Mouse (Mus musculus): ENCODE results near the gene Slc36a1. TPM values are rescaled to one million over a fixed set of nuclear protein-coding genes. Genes with fewer than 3 reads are reported as not detected.

Gene Slc36a1
- polyA plus RNA-seq, 1 experiment, result 96.4 TPM

- TF ChIP-seq CTCF (IDR thresholded peaks at IDR 0.05; ENCODE audit: extremely low read depth, insufficient read length, insufficient replicate concordance, low read depth, low read length) (no peak), POLR2A (IDR thresholded peaks at IDR 0.05; ENCODE audit: low read depth, low read length) (no peak)
- Histone ChIP-seq H3K4me3 (ENCODE audit: low read depth, low read length) (no peak overlapping the region), H3K27ac (ENCODE audit: insufficient read depth, low read depth, low read length) (peak overlapping the region; percentile 71), H3K36me3 (ENCODE audit: control insufficient read depth, insufficient read depth, low read length) (no peaks in the 10 kb centered on the region), H3K27me3 (ENCODE audit: control insufficient read depth, insufficient read depth, low read length) (no peaks in the 10 kb centered on the region), H3K4me1 (ENCODE audit: control insufficient read depth, insufficient read depth, insufficient read length, low read length) (peaks cover 8% of the 10 kb centered on the region; the same call in 1 of the 2 replicates)
- 20% methylated on average over 6 of the region's 6 CpGs for WGBS
These were observed 4.0 kb downstream of the Slc36a1 start for GRCm38 (mm10) chr11:55208001-55208690.

DNA sequence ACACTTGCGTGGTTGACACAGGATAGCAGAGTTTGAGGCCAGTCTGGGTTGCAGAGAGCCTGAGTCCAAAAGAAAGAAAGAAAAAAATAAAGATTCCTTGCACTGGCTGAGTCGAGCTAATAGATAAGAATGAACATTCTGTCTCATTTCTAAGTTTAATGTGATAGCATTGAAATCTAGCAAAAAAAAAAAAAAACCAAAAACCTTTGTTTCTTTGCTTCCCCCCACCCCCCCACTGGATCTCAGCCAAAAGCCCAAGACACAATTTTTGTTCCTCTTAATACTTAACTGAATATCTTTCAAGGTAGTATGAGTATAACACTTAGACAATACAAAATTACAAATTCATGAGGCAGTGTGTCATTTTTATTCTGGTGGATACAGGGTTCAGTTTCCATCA lies 4.9 kb downstream of the Slc36a1 start:
- TF ChIP-seq POLR2A (IDR thresholded peaks at IDR 0.05; ENCODE audit: low read depth, low read length) (no peak), CTCF (IDR thresholded peaks at IDR 0.05; ENCODE audit: extremely low read depth, insufficient read length, insufficient replicate concordance, low read depth, low read length) (no peak)
- Histone ChIP-seq H3K4me1 (ENCODE audit: control insufficient read depth, insufficient read depth, insufficient read length, low read length) (peaks cover 8% of the 10 kb centered on the region; the same call in 1 of the 2 replicates), H3K36me3 (ENCODE audit: control insufficient read depth, insufficient read depth, low read length) (no peaks in the 10 kb centered on the region), H3K4me3 (ENCODE audit: low read depth, low read length) (no peak overlapping the region), H3K27me3 (ENCODE audit: control insufficient read depth, insufficient read depth, low read length) (no peaks in the 10 kb centered on the region), H3K27ac (ENCODE audit: insufficient read depth, low read depth, low read length) (peak overlapping the region; percentile 71; the same call in 1 of the 2 replicates)
- 34% methylated on average over 2 of the region's 2 CpGs for WGBS

GRCm38 (mm10) chr11:55209626-55210353 lies 5.6 kb downstream of the Slc36a1 start:
- Histone ChIP-seq H3K4me3 (ENCODE audit: low read depth, low read length) (no peak overlapping the region), H3K27ac (ENCODE audit: insufficient read depth, low read depth, low read length) (no peak overlapping the region), H3K27me3 (ENCODE audit: control insufficient read depth, insufficient read depth, low read length) (no peaks in the 10 kb centered on the region), H3K36me3 (ENCODE audit: control insufficient read depth, insufficient read depth, low read length) (peaks cover 5% of the 10 kb centered on the region; the same call in 1 of the 2 replicates), H3K4me1 (ENCODE audit: control insufficient read depth, insufficient read depth, insufficient read length, low read length) (peaks cover 8% of the 10 kb centered on the region; the same call in 1 of the 2 replicates)
- 43% methylated on average over 6 of the region's 6 CpGs for WGBS
- TF ChIP-seq POLR2A (IDR thresholded peaks at IDR 0.05; ENCODE audit: low read depth, low read length), result no peak
- no peak for TF ChIP-seq CTCF (IDR thresholded peaks at IDR 0.05; ENCODE audit: extremely low read depth, insufficient read length, insufficient replicate concordance, low read depth, low read length)

- 38% methylated on average over 4 of the region's 4 CpGs for WGBS
- Histone ChIP-seq H3K36me3 (ENCODE audit: control insufficient read depth, insufficient read depth, low read length) (peaks cover 24% of the 10 kb centered on the region), H3K4me3 (ENCODE audit: low read depth, low read length) (peak overlapping the region; percentile 57), H3K27ac (ENCODE audit: insufficient read depth, low read depth, low read length) (peak overlapping the region; percentile 84), H3K27me3 (ENCODE audit: control insufficient read depth, insufficient read depth, low read length) (no peaks in the 10 kb centered on the region), H3K4me1 (ENCODE audit: control insufficient read depth, insufficient read depth, insufficient read length, low read length) (peaks cover 12% of the 10 kb centered on the region; the same call in 1 of the 2 replicates)
- peak; percentile 54; the same call in 1 of the 2 replicates for TF ChIP-seq POLR2A (IDR thresholded peaks at IDR 0.05; ENCODE audit: low read depth, low read length)
- TF ChIP-seq CTCF (IDR thresholded peaks at IDR 0.05; ENCODE audit: extremely low read depth, insufficient read length, insufficient replicate concordance, low read depth, low read length), result no peak
These were observed 9.4 kb downstream of the Slc36a1 start for GRCm38 (mm10) chr11:55213518-55213917.

- no peak for TF ChIP-seq POLR2A (IDR thresholded peaks at IDR 0.05; ENCODE audit: low read depth, low read length)
- no peak for TF ChIP-seq CTCF (IDR thresholded peaks at IDR 0.05; ENCODE audit: extremely low read depth, insufficient read length, insufficient replicate concordance, low read depth, low read length)
- Histone ChIP-seq H3K4me3 (ENCODE audit: low read depth, low read length) (peak overlapping the region; percentile 57), H3K4me1 (ENCODE audit: control insufficient read depth, insufficient read depth, insufficient read length, low read length) (peaks cover 17% of the 10 kb centered on the region; the same call in 1 of the 2 replicates), H3K27ac (ENCODE audit: insufficient read depth, low read depth, low read length) (peak overlapping the region; percentile 84), H3K36me3 (ENCODE audit: control insufficient read depth, insufficient read depth, low read length) (peaks cover 30% of the 10 kb centered on the region), H3K27me3 (ENCODE audit: control insufficient read depth, insufficient read depth, low read length) (no peaks in the 10 kb centered on the region)
- 75% methylated on average over 5 of the region's 5 CpGs for WGBS
These were observed 10.0 kb downstream of the Slc36a1 start for GRCm38 (mm10) chr11:55214161-55214560.

GRCm38 (mm10) chr11:55214978-55215377 lies 10.8 kb downstream of the Slc36a1 start:
- WGBS, result 63% methylated on average over 3 of the region's 3 CpGs
- Histone ChIP-seq H3K36me3 (ENCODE audit: control insufficient read depth, insufficient read depth, low read length) (peaks cover 38% of the 10 kb centered on the region), H3K4me1 (ENCODE audit: control insufficient read depth, insufficient read depth, insufficient read length, low read length) (peaks cover 15% of the 10 kb centered on the region; the same call in 1 of the 2 replicates), H3K4me3 (ENCODE audit: low read depth, low read length) (peak overlapping the region; percentile 57; the same call in 1 of the 2 replicates), H3K27ac (ENCODE audit: insufficient read depth, low read depth, low read length) (peak overlapping the region; percentile 84), H3K27me3 (ENCODE audit: control insufficient read depth, insufficient read depth, low read length) (no peaks in the 10 kb centered on the region)
- TF ChIP-seq CTCF (IDR thresholded peaks at IDR 0.05; ENCODE audit: extremely low read depth, insufficient read length, insufficient replicate concordance, low read depth, low read length) (no peak), POLR2A (IDR thresholded peaks at IDR 0.05; ENCODE audit: low read depth, low read length) (no peak)

GRCm38 (mm10) chr11:55216061-55216460 lies 11.9 kb downstream of the Slc36a1 start:
- Histone ChIP-seq H3K4me3 (ENCODE audit: low read depth, low read length) (peak overlapping the region; percentile 45; the same call in 1 of the 2 replicates), H3K4me1 (ENCODE audit: control insufficient read depth, insufficient read depth, insufficient read length, low read length) (peaks cover 14% of the 10 kb centered on the region; the same call in 1 of the 2 replicates), H3K27me3 (ENCODE audit: control insufficient read depth, insufficient read depth, low read length) (no peaks in the 10 kb centered on the region), H3K27ac (ENCODE audit: insufficient read depth, low read depth, low read length) (no peak overlapping the region), H3K36me3 (ENCODE audit: control insufficient read depth, insufficient read depth, low read length) (peaks cover 48% of the 10 kb centered on the region)
- WGBS, result 73% methylated on average over 4 of the region's 4 CpGs
- TF ChIP-seq CTCF (IDR thresholded peaks at IDR 0.05; ENCODE audit: extremely low read depth, insufficient read length, insufficient replicate concordance, low read depth, low read length) (no peak), POLR2A (IDR thresholded peaks at IDR 0.05; ENCODE audit: low read depth, low read length) (no peak)

Measured in small intestine, adult 2 months (tissue).